Mouse (Mus musculus) layer of hippocampus, postnatal 10 days (tissue): Measurements from ENCODE around the gene Immp2l. TPM values are rescaled to one million over a fixed set of nuclear protein-coding genes. Genes with fewer than 3 reads are reported as not detected.

ENCODE experiments used
- DNase-seq, 2 experiments: peaks; one replicate each; pipeline ENCODE4 v3.0.0; 2021; ENCODE audit warnings: low spot score in 2 of 2
- total RNA-seq, 2 experiments: library from RNA; stranded (reverse); gene quantifications; 2 replicates each; pipeline ENCODE4 v1.2.3; 2021

The Immp2l gene
- total RNA-seq, 2 experiments from 2014 or later = 3.3 to 5.7 TPM

GRCm38 (mm10) chr12:41417961-41418360 lies 394.1 kb downstream of the Immp2l start:
- DNase-seq = no peak

DNA sequence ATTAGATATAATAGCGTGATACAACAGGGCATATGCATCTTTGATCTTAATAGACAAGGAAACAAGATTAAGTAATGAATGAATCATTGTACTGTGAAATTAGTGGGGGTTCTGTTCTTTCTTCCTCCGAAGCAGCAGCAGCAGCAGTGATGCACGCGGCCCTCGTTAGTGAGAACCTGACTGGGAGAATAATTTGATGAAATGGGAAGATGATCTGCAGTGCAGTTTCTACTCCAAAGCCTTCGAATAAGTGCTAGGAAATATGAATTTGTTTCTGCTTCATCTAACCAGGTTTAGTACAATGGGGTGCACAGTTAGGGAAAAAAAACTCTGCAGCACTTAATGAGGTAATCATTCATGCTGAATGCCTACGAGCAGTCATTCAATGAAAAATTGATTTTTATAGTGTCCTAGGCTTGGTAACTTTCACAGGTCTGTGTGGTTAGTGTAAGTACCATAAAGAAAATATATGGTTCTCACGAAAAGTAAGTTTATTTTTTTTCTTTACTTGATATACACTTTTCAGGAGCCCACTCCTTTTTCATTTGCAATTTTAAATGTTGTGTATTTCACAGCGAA lies 401.3 kb downstream of the Immp2l start:
- no peak for DNase-seq

- DNase-seq = no peak
Observed at GRCm38 (mm10) chr12:41427464-41427863, 403.6 kb downstream of the Immp2l start.

DNA sequence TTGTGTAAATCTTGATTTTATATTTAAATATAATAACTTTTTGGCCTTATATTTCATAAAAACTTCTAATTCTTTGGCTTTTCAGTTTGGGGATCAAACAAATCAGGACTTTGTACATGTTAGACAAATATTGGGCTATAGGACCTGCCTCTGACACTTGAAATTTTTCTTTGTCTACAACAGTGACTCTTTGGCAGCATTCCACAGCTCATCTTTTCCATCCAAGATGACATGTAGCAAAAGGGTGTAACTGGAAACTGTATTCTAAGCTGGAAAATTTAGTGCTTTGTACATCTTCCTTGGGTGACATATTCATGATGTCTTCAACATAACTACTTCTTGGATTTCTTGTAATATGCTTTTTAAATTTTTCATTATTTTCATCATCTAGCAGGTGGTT lies 404.9 kb downstream of the Immp2l start:
- DNase-seq = no peak

- DNase-seq = no peak
Observed at GRCm38 (mm10) chr12:41436206-41436985, 412.5 kb downstream of the Immp2l start.

DNA sequence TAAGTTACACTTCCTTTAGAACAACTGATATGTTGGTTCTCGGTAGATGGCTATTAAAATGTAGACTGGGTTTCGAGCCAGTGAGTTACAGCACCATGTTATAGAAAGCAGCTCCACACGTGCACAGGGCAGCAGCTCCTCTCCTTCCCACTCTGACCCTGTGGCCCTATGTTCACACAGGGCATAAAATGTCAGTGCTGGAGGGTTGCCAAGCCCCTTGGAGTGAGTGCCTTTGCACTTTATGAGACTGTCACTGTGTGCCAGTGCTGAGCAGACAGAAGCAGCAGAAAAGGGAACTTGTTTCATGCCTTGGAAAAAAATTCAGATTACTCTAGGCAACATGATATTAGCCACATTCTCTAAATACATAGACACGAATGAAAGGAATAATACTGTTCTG lies 414.6 kb downstream of the Immp2l start:
- no peak for DNase-seq

GRCm38 (mm10) chr12:41468374-41468991 lies 444.6 kb downstream of the Immp2l start:
- no peak for DNase-seq

GRCm38 (mm10) chr12:41469096-41469801 lies 445.4 kb downstream of the Immp2l start:
- no peak for DNase-seq

DNA sequence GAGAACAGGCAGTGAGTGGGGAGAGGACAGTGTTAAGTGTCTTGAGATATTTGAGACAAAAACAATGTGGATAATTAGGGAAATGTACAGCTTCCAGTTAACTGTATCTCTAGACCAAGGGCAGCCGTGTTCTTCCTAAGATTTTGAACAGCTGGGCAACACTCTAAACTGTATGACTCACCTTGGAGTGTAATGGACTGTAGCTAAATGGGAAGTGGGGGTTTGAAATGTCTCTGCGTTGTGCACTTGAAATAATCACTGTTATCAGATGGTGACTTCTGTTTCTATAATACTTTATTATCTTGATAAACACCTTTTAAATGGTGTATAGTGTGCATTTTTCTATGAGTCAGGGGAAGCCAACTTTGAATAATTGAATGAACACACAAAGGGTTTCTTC lies 457.6 kb downstream of the Immp2l start:
- DNase-seq = no peak

GRCm38 (mm10) chr12:41483091-41483592 lies 459.3 kb downstream of the Immp2l start:
- peak; percentile 16 to 25 for DNase-seq

GRCm38 (mm10) chr12:41483593-41484451 lies 459.9 kb downstream of the Immp2l start:
- DNase-seq = peak; percentile 28 to 50

DNA sequence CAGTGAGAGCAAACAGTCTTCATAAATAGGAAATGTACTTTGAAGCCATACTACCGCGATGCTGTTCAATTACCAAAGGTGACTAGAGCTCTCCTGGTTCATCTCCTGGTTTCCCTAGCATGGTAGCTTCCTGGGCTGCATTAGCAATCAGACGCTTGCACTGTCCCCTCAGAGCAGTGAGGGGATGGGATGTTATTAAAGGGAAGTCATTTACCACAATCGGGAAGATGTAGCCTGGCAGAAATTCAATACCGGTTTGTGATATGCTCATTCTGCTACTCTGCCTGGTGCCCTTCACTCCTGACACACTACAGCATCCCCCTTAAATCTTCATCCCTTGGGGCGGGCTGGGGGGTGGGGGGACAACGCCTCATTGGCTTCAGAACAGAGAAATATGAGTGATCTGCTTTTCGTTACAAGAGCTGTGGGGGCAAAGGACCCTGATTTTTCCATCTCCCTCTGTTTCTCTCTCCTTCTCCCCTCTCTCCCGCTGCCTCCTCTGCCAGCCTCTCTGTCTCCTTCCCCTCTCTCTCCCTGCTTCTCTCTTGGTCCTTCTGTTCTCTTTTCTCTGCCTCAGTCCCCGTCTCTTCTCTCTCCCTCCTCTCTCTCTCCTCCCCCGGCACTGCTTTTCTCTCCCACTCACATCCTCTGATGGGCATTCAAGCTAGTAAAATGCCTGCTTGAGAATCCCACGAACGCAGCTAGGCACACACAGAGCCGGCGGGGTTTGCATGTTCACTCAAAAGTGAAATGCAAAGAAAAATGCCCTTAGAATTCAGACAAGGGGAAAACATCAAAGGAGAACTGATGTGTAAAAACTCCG lies 461.0 kb downstream of the Immp2l start:
- DNase-seq = peak; percentile 42 to 47

- peak; percentile 65 to 77 for DNase-seq
Observed at GRCm38 (mm10) chr12:41485512-41486215, 461.8 kb downstream of the Immp2l start.

DNA sequence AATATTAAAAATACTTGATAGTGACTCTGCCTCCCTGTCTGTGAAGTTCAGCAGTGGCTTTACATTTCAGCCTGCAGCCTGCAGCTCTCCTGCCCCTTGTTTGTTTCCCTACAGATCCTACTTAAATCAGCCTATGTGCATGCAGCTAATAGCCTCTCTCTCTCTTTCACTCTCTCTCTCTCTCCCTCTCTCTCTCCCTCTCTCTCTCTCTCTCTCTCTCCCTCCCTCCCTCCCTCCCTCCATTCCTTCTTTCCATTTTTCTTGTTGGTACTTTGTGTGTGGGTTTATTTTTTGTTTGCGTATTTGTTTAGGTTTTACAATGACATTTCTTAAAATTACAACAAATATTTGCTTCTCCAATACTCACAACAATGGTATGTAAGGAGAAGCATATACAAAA lies 462.4 kb downstream of the Immp2l start, which contains the start of gene Lrrn3:
Gene Lrrn3, minus strand, starts transcription at position 101 of the 400 bp plus-strand sequence.
- no peak for DNase-seq

- peak; percentile 15 to 21 for DNase-seq
Observed at GRCm38 (mm10) chr12:41487005-41487404, 463.1 kb downstream of the Immp2l start.

GRCm38 (mm10) chr12:41494620-41495019 lies 470.7 kb downstream of the Immp2l start:
- peak in 1 of 2 experiments; percentile 38 for DNase-seq

- no peak for DNase-seq
Observed at GRCm38 (mm10) chr12:41500049-41500820, 476.3 kb downstream of the Immp2l start.

- DNase-seq = no peak
Observed at GRCm38 (mm10) chr12:41508610-41509009, 484.7 kb downstream of the Immp2l start.
